Mouse (Mus musculus): ENCODE measurements around the gene 1110017D15Rik.
A peak's percentile ranks its signal among the peaks of the same experiment; 100 is the strongest.

The 1110017D15Rik gene

GRCm38 (mm10) chr4:41517233-41517632 lies at the start of gene 1110017D15Rik:
Gene 1110017D15Rik (minus strand): TSS chr4:41517333.
- no peak for DNase-seq (ENCODE audit: inconsistent ontology term)

DNA sequence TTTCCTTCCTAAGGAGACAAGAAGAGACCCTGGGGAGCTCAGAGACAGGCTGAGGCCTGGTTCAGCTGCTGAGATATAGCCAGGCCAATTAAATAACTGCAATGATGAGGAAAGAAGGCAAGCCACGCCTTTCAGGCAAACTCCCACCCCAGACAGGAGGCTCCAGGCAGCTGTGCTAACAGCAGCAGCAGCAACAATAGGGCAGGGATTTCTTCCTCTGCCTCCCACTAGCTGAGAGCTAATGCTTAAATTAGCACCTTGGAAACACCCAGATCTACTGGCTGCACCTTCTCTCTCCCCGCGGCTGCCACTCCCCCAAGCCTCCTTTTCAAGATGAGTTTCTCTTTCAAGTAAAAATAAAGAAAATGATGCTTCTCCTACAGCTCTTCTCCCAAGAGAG lies 49.0 kb upstream of the 1110017D15Rik start:
- no peak for DNase-seq (ENCODE audit: inconsistent ontology term)

DNA sequence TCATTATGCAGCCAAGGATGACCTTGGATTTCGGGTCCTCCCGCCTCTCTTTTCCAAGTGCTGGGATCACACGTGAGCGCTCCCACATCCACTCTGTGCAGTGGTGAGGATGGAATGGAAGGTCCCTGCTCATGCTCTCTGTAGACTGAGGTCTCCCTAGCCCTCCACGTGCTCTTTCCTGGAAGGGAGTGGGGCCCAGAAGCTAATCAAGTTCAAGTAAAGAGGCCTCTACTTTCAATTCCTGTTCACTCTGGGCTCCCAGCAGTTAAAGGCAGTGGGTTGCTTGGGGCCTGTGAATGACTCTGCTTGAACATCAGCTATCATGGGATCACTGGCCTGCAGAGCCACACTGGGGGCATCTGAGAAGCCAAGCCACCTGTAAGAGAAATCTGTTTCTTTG lies 46.2 kb upstream of the 1110017D15Rik start:
- DNase-seq (ENCODE audit: inconsistent ontology term), result no peak

DNA sequence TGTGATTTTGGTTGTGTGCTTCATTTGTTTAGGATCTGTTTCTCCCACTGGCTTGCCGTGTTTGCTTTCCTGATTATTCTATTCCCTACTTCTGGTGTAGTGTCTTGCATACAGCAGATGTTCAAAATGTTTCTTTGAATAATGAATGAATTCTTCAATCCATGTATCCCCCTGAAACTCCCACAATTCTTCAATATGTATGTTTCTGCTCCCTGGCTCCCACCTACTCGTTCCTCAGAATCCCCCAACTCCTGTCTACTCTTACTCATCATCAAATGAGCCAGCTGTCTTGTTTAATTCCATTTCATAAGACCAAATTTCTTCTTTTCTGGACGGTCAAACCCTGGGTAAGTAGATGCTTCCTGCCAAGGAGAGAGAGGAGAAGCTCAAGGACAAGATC lies 40.0 kb upstream of the 1110017D15Rik start:
- no peak for DNase-seq (ENCODE audit: inconsistent ontology term)

DNA sequence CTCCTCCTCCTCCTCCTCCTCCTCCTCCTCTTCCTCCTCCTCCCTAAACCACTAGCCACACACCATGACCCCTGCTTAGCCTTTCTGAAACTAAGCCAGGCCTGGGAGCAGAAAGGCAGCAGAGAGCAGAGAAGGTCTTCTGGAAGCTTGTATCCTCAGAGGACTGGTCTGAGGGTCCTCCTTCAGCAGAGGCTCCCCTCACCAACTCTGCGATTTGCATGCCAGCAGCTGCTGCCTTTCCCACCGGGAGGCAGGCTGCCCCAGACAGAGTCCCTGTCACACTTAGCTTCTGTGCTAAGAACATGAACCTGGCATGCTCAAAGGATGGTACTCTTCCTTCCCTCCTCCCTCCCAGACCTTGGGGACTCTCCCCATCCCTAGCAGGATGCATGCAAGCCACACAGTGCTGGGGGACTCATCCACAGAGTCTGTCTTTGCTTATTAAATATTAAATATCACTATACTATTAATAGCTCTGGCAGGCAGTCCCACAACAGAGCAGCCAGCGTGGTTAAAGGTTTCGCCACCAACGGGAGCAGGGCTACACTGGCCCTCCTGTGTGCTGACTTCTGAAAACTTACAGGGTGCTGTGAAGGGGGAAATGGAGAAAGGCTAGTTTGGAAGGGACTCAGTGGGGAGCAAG lies 39.3 kb upstream of the 1110017D15Rik start:
- DNase-seq (ENCODE audit: inconsistent ontology term), result no peak

GRCm38 (mm10) chr4:41554994-41555663 lies 38.0 kb upstream of the 1110017D15Rik start:
- DNase-seq (ENCODE audit: inconsistent ontology term), result peak; percentile 27

GRCm38 (mm10) chr4:41553116-41553515 lies 36.0 kb upstream of the 1110017D15Rik start:
- DNase-seq (ENCODE audit: inconsistent ontology term), result no peak

DNA sequence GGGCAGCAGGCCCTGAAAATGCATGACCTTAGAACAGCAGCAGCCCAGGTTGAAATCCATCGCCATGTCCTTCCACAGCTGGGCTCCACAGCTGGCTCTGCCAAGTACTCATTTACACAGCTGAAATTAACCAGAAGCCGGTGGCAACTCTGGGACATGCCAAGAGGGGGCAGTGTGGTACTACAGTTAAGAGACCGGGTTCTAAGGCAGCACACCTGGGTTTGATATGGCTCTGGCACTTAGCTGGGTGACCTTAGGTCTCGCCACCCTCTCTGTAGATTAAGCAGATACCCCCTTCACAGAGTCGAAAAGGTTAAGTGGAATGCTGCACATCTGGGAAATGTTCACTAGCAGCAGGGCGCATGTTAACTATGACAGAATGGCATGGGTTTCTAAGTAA lies 35.4 kb upstream of the 1110017D15Rik start:
- peak; percentile 48 for DNase-seq (ENCODE audit: inconsistent ontology term)

GRCm38 (mm10) chr4:41547086-41547485 lies 30.0 kb upstream of the 1110017D15Rik start:
- DNase-seq (ENCODE audit: inconsistent ontology term), result no peak

DNA sequence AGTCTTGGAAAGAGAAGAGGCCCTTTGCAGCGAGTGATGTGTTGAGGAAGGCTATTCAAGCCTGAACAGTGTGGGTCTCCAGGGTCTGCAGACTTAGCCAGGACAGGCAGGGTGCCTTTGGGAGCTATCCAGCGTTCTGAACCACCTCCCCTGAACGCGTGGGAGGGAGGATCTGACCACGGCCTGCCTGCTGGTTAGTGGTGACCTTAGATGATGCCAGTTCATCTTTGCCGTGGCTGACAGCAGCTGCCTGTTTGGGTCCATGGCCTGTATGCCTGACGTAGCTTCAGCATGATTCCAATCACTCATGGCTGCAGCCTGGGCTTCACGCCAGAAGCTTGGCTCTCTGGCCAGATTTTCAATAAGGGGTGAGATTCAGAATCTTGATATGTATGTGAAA lies 28.9 kb upstream of the 1110017D15Rik start:
- DNase-seq (ENCODE audit: inconsistent ontology term), result peak; percentile 69

DNA sequence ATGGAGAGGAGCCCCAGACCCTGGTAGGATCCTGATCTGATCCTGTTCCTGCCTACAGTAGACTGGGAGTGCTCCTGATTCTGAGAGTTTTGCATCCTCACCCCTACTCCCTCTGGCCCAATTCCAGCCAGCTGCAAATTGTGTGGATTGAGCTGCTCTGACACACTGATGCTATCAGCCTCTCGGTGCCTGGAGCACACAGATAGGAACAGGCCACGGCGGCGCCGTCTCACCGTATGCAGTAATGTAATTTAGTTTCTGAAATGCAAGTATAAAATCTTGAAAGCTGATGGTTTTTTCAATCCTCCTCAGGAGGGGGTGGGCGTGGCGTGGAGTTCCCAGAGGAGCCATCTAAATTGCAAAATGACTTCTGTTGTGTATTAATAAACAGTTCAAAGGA lies 25.0 kb upstream of the 1110017D15Rik start:
- no peak for DNase-seq (ENCODE audit: inconsistent ontology term)

GRCm38 (mm10) chr4:41534866-41535265 lies 17.7 kb upstream of the 1110017D15Rik start:
- peak; percentile 41 for DNase-seq (ENCODE audit: inconsistent ontology term)

DNA sequence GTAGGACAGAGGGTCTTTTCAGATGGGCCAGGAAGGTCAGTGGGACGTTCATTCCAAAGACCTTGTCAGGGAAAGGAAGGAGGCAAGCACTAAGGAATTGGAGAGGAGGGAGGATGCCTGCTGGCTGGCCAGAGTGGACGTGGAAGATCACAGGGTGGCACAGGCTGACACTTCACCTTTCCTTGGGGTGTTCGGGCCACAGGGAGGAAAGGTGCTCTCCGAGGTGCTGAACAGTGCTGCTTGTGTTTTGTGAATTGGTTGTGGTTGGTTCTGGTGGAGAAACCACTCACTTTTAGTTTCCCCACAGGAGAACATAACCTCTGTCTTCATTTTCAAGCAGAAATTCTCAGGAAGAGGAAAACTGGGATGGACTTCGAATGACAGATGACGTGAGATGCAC lies 15.3 kb upstream of the 1110017D15Rik start:
- no peak for DNase-seq (ENCODE audit: inconsistent ontology term)

DNA sequence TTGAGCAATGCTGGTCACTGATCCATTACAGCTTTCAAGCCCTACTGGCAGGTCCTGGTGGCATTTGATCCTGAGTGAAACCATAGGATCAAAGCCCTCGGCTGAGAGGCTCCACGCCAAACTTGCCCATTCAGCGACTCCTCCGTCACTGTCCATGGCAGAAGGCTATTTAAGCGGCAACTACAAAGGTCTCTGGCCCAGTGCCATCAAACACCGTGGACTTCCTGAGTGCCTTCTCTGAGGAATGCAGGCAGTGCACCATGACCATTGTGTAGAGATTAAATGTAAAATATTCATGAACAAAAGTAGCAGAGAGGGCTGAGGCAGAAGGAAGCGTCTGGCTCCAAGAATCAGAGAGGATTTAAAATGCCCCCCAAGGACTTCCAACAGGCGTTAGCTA lies 10.9 kb upstream of the 1110017D15Rik start:
- peak; percentile 67 for DNase-seq (ENCODE audit: inconsistent ontology term)

GRCm38 (mm10) chr4:41527076-41527475 lies 9.9 kb upstream of the 1110017D15Rik start:
- peak; percentile 22 for DNase-seq (ENCODE audit: inconsistent ontology term)

DNA sequence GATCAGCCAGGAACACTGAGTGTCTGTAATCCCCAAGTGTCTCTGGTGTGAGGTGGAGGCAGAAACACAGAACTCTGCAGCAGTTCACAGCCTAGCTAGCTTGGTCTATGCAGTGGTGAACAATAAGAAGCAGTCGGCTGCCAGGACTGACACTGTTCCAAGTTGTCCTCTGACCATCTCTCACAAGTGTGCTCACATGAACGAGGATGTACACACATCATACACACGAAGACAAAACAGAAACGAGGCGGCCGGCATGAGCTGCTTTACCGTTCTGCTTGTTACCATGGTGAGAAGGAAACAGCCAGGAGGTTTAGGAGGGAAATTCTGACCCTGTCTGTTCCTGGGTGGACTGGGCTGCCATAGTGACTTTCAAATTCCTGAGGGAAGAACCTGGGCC lies 9.4 kb upstream of the 1110017D15Rik start:
- no peak for DNase-seq (ENCODE audit: inconsistent ontology term)

- no peak for DNase-seq (ENCODE audit: inconsistent ontology term)
Measured at GRCm38 (mm10) chr4:41524829-41525228, 7.7 kb upstream of the 1110017D15Rik start.

- DNase-seq (ENCODE audit: inconsistent ontology term), result no peak
Measured at GRCm38 (mm10) chr4:41523839-41524238, 6.7 kb upstream of the 1110017D15Rik start.

DNA sequence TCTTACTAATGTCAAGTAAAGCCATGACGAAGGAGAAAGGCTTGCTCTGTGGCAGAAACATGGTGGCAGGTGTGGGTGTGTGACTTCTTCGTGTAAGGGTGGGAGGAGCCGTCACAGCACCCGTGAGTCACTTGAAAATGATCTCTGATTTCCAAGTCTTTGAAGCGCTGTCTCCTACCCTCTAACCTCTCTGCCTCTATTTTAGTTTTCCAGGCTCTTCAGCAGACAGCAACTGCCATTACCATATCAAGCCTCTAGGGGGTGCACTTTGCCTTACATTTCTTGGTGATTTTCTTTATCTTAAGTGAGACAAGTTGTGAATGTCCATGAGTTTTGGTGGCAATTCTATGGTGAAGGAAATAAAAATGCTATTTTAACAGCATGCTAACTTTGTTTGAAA lies 5.7 kb upstream of the 1110017D15Rik start:
- DNase-seq (ENCODE audit: inconsistent ontology term), result no peak

GRCm38 (mm10) chr4:41522136-41522535 lies 5.0 kb upstream of the 1110017D15Rik start:
- DNase-seq (ENCODE audit: inconsistent ontology term), result no peak

- no peak for DNase-seq (ENCODE audit: inconsistent ontology term)
Measured at GRCm38 (mm10) chr4:41520641-41521040, 3.5 kb upstream of the 1110017D15Rik start.

DNA sequence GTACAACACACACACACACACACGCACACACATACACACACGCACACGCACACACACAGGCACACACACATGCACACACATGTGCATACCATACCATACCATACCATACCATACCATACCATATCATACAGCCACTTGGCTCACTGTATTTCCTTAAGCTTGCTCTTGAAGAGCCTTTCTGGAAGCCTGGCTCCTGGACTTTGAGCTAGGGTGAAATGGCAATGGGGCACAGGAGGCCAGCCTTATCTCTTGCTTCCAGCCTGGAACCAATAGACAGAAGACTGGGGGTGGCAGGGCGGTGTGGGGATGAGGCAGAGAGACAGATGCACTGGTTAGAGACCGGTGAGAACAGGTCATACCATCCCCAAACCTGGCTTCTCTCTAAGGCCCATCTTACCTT lies 2.1 kb upstream of the 1110017D15Rik start:
- no peak for DNase-seq (ENCODE audit: inconsistent ontology term)

- no peak for DNase-seq (ENCODE audit: inconsistent ontology term)
Measured at GRCm38 (mm10) chr4:41518349-41518748, 1.2 kb upstream of the 1110017D15Rik start.

GRCm38 (mm10) chr4:41513714-41514113 lies 3.4 kb downstream of the 1110017D15Rik start:
- DNase-seq (ENCODE audit: inconsistent ontology term), result no peak

Measured in Muller cell, postnatal 12 days (primary cell).